9 mouse cellular contexts compared by ENCODE assay signal in genomic region chr5:76363453-76364104, GRCm38 (mm10). TPM values are rescaled to one million over a fixed set of nuclear protein-coding genes. Genes with fewer than 3 reads are reported as not detected.
A peak's percentile ranks its signal among the peaks of the same experiment; 100 is the strongest.
DNase-seq lines count a peak whose midpoint lies in the region; ATAC-seq and TF ChIP-seq lines count a peak whose summit lies in the region.
"Had no signal": no experiment of that assay in that cellular context is flagged by ENCODE, and none has a peak within 500 bp of the region (broad histone marks: within the 10 kb centered on the region; RNA-seq: fewer than 3 reads in every experiment).

TSS of gene Nmu (minus strand) at chr5:76363788.

- TF ChIP-seq CTCF in testis, adult 2 months (IDR thresholded peaks at IDR 0.05; ENCODE audit: control insufficient read depth, insufficient read depth, insufficient replicate concordance, low read depth, low read length), result no peak

- peak within 1 kb of the TSS; percentile 59 for H3K4me2 ChIP-seq in limb, embryonic 15.5 days

- WGBS in limb, embryonic 15.5 days, result 3% methylated on average over 35 of the region's 35 CpGs

- no peak for TF ChIP-seq POLR2A in testis, adult 2 months (IDR thresholded peaks at IDR 0.05; ENCODE audit: control insufficient read depth, low read depth, low read length)

- no peak within 1 kb of the TSS for H3K27ac ChIP-seq in testis, adult 2 months (ENCODE audit: control insufficient read depth, insufficient read depth, low read depth, low read length)
- no peak within 1 kb of the TSS for H3K27ac ChIP-seq in limb, embryonic 15.5 days

- peak; percentile 6 to 9 for DNase-seq in cerebellum, postnatal 14 days
- DNase-seq in cerebellum, adult 18-20 months, result no peak
- DNase-seq in testis, postnatal 14 days (ENCODE audit: low spot score), result no peak
- DNase-seq in testis, postnatal 10 days (ENCODE audit: low spot score), result peak; percentile 49
- DNase-seq in layer of hippocampus, adult 9-10 months (ENCODE audit: low spot score), result no peak
- no peak for DNase-seq in layer of hippocampus, postnatal 14 days (ENCODE audit: low spot score in 2 of 2)

- H3K4me3 ChIP-seq in testis, adult 2 months (ENCODE audit: control insufficient read depth, low read depth, low read length), result peak within 1 kb of the TSS; percentile 13; the same call in 1 of the 2 replicates
- peak within 1 kb of the TSS; percentile 32 for H3K4me3 ChIP-seq in limb, embryonic 15.5 days

- no peaks in the 10 kb centered on the region for H3K9me3 ChIP-seq in limb, embryonic 15.5 days

- H3K9ac ChIP-seq in limb, embryonic 15.5 days, result no peak within 1 kb of the TSS

- H3K4me1 ChIP-seq in testis, adult 2 months (ENCODE audit: control insufficient read depth, insufficient read depth, low read length), result peaks cover 9% of the 10 kb centered on the region
- H3K4me1 ChIP-seq in limb, embryonic 15.5 days, result peaks cover 9% of the 10 kb centered on the region

- H3K27me3 ChIP-seq in testis, adult 2 months (ENCODE audit: control insufficient read depth, insufficient read depth, low read length), result no peaks in the 10 kb centered on the region
- H3K27me3 ChIP-seq in limb, embryonic 15.5 days, result peaks cover 32% of the 10 kb centered on the region

- ATAC-seq in limb, embryonic 15.5 days (ENCODE audit: insufficient number of reproducible peaks, low FRiP score, low TSS enrichment, low read depth), result no peak

- no peaks in the 10 kb centered on the region for H3K36me3 ChIP-seq in testis, adult 2 months (ENCODE audit: control insufficient read depth, insufficient read depth, low read length)
- H3K36me3 ChIP-seq in limb, embryonic 15.5 days, result no peaks in the 10 kb centered on the region

RNA-seq across cellular contexts. Expression of gene Nmu, which starts in this region (rescaled TPM):
- not detected in 2 replicates for polyA plus RNA-seq in testis, adult 2 months (2012; rRNA removed)
- polyA plus RNA-seq in limb, embryonic 15.5 days (2015; fragmentation: Nextera tagmentation; extraction: Ambion mirVana), result 2.0 and 2.4 TPM in 2 replicates
- total RNA-seq in layer of hippocampus, postnatal 14 days (2021), result not detected
- polyA plus RNA-seq: liver, embryonic 16.5 days had no signal

Comparison
In these comparisons a context has a peak if more than half of its experiments do, and no peak if none do; other contexts are left out.
1. DNase-seq: peak in cerebellum, postnatal 14 days (2 of 2) and testis, postnatal 10 days (single experiment); none in cerebellum, adult 18-20 months (0 of 2), testis, postnatal 14 days (single experiment), layer of hippocampus, adult 9-10 months (single experiment) and layer of hippocampus, postnatal 14 days (0 of 2).